Mouse (Mus musculus) midbrain, embryonic 11.5 days (tissue): ENCODE results near the gene Ep400. TPM values are rescaled to one million over a fixed set of nuclear protein-coding genes. Genes with fewer than 3 reads are reported as not detected.

Experiments used
- ATAC-seq: fragments of 200-750 bp; cut with Nextera tagmentation; 2 replicates; pipeline ENCODE4 v1.8.0; 2017; ENCODE audit warnings: moderate TSS enrichment, moderate library complexity; ENCODE audit not compliant: low FRiP score
- DNase-seq: peaks from one replicate; pipeline ENCODE4 v3.0.0; 2015; ENCODE audit warnings: low spot score; ENCODE audit errors: missing footprints
- H3K27ac ChIP-seq: fragments of 300-500 bp; sonication (generic); 2 replicates; pipeline ENCODE4 v1.5.1; 2014; ENCODE audit warnings: low read depth, low read length
- H3K27me3 ChIP-seq: fragments of 300-500 bp; sonication (generic); 2 replicates; pipeline ENCODE4 v1.6.1; 2014; ENCODE audit warnings: mild to moderate bottlenecking, low read length, moderate library complexity, mixed read lengths; ENCODE audit not compliant: control insufficient read depth, insufficient read depth
- H3K36me3 ChIP-seq: fragments of 300-500 bp; sonication (generic); 2 replicates; pipeline ENCODE4 v1.6.1; 2014; ENCODE audit warnings: mild to moderate bottlenecking, low read length, moderate library complexity, mixed read lengths; ENCODE audit not compliant: control insufficient read depth, insufficient read depth
- H3K4me1 ChIP-seq: fragments of 300-500 bp; sonication (generic); 2 replicates; pipeline ENCODE4 v1.6.1; 2014; ENCODE audit warnings: low read length; ENCODE audit not compliant: control insufficient read depth, insufficient read depth
- H3K4me2 ChIP-seq: fragments of 300-500 bp; sonication (generic); 2 replicates; pipeline ENCODE4 v1.6.1; 2014; ENCODE audit warnings: mild to moderate bottlenecking, moderate library complexity
- H3K4me3 ChIP-seq: fragments of 300-500 bp; sonication (generic); 2 replicates; pipeline ENCODE4 v1.5.1; 2014; ENCODE audit warnings: low read depth, low read length
- H3K9ac ChIP-seq: fragments of 300-500 bp; sonication (generic); 2 replicates; pipeline ENCODE4 v1.6.1; 2014; ENCODE audit warnings: low read length
- H3K9me3 ChIP-seq: fragments of 300-500 bp; sonication (generic); 2 replicates; pipeline ENCODE4 v1.6.1; 2016; ENCODE audit warnings: low read length; ENCODE audit not compliant: control insufficient read depth
- WGBS: fragments of 180-500 bp; shearing (Covaris S2); extraction: QIAGEN DNeasy Blood & Tissue Kit; methylation state at CpG from one replicate; pipeline ENCODE4 v1.1.7; 2014; 5-methylcytosine and 5-hydroxymethylcytosine counted together
- polyA plus RNA-seq: library from polyadenylated mRNA; unstranded; fragments of >200 nt; fragmentation: Nextera tagmentation; extraction: Ambion mirVana; gene quantifications from 2 replicates; pipeline ENCODE4 v1.2.1, GENCODE M21; 2014

The Ep400 gene
- polyA plus RNA-seq, 1 experiment from 2014 or later, result 40.0 TPM

DNA sequence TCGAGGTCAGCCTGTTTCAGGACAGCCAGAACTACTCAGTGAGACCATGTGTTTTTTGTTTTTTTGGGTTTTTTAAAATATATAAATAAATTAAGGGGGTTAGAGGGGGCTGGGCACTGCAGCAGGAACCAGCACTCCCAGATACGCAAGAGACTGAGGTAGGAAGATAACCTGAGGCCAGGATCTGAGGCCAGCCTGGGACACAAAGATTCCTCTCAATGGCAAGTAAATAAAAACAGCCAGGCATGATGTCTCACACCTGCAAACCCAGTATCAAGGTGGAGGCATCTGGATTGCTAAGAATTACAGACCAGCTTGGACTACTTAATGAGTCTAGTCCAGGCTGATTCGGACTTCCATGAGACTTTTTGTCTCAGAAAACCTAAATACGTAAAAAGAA is 1.2 kb downstream of the Ep400 start:
- Histone ChIP-seq H3K4me2 (peak overlapping the region; percentile 81), H3K36me3 (peaks cover 8% of the 10 kb centered on the region; the same call in 1 of the 2 replicates), H3K9me3 (no peaks in the 10 kb centered on the region), H3K27me3 (no peaks in the 10 kb centered on the region), H3K4me1 (peaks cover 8% of the 10 kb centered on the region), H3K4me3 (peak overlapping the region; percentile 96), H3K27ac (no peak overlapping the region), H3K9ac (peak overlapping the region; percentile 94)
- WGBS, result 65% methylated on average over 4 of the region's 4 CpGs
- DNase-seq, result no peak
- ATAC-seq, result no peak

DNA sequence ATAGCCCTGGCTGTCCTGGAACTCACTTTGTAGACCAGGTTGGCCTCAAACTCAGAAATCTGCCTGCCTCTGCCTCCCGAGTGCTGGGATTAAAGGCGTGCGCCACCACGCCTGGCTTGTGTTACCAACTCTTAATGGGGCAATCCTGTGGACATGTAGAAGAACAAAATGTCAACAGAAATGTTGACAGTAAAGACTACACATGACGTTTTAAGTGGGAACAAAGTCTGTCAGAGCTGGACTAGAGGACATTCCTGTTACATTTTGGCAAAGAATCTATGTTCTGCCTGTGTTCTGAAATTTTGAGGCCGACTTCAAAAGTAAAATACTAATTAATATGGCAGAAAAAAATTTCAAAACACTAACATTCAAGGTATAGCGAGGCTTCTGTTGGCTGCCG is 6.6 kb downstream of the Ep400 start:
- Histone ChIP-seq H3K27ac (no peak overlapping the region), H3K9ac (no peak overlapping the region), H3K27me3 (no peaks in the 10 kb centered on the region), H3K4me1 (peaks cover 2% of the 10 kb centered on the region; the same call in 1 of the 2 replicates), H3K36me3 (no peaks in the 10 kb centered on the region), H3K4me2 (no peak overlapping the region), H3K4me3 (no peak overlapping the region), H3K9me3 (no peaks in the 10 kb centered on the region)
- 96% methylated on average over 8 of the region's 8 CpGs for WGBS
- no peak for ATAC-seq
- DNase-seq, result no peak

DNA sequence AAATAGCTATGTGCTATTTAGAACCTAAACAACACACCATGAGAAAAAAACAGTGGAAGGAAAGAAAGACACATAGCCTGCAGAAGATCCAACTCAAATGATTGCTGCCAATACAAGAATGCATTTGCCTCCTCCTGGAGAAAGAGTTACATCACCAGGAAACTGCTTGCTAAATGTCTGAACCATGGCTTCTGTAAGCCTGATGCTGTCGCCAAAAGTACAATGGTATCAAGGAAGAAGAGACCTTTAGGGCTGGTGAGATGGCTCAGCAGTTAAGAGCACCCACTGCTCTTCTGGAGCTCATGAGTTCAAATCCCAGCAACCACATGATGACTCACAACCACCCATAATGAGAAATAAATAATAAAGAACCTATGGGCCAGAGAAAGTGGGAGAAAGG is 25.5 kb downstream of the Ep400 start:
- ATAC-seq (no peak), DNase-seq (no peak)
- Histone ChIP-seq H3K36me3 (no peaks in the 10 kb centered on the region), H3K9ac (no peak overlapping the region), H3K4me1 (no peaks in the 10 kb centered on the region), H3K27ac (no peak overlapping the region), H3K4me3 (no peak overlapping the region), H3K4me2 (no peak overlapping the region), H3K9me3 (no peaks in the 10 kb centered on the region), H3K27me3 (no peaks in the 10 kb centered on the region)
- WGBS, result 89% methylated on average over 1 of the region's 1 CpGs

DNA sequence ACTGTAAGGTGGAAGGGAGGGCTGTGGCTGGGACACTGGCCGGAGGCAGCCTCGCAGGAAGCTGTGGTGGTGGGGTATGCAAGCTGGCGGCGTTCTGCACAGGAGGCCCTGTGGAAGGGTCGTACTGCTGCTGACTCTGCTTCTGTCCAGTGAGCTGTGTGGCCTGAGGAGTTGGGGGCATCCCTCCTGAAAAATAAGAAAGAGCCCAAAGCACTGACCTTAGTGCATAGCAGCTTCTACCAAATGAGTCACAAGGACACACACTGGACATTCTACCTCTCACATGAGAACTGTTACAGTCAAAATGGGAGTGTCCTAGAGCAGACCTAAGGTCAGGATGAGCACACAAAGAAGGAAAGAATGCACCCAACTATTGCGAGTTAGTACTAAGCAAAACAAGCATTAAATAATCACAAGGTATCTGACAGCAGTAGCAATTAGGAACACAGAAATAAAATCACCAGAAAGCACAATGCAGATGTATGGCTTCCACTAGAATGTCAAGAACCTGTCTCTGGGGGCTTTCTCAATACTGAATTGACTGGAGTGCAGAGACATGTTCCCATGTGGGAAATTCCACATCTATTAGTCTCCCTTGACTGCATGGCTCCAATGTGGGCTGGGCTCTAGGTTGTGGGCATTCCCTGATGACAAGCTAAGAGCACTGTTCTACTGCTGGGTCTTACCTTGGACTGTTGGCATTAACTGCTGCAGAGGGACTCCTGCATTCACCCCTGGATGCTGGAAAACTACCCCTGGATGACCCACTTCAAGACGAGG is 30.8 kb downstream of the Ep400 start:
- H3K4me1 ChIP-seq, result no peaks in the 10 kb centered on the region
- no peaks in the 10 kb centered on the region for H3K27me3 ChIP-seq
- 89% methylated on average over 7 of the region's 7 CpGs for WGBS
- peaks cover 11% of the 10 kb centered on the region for H3K36me3 ChIP-seq
- no peak for ATAC-seq
- DNase-seq, result no peak
- no peak overlapping the region for H3K4me3 ChIP-seq
- H3K27ac ChIP-seq, result no peak overlapping the region
- H3K9ac ChIP-seq, result no peak overlapping the region
- H3K9me3 ChIP-seq, result no peaks in the 10 kb centered on the region
- no peak overlapping the region for H3K4me2 ChIP-seq

DNA sequence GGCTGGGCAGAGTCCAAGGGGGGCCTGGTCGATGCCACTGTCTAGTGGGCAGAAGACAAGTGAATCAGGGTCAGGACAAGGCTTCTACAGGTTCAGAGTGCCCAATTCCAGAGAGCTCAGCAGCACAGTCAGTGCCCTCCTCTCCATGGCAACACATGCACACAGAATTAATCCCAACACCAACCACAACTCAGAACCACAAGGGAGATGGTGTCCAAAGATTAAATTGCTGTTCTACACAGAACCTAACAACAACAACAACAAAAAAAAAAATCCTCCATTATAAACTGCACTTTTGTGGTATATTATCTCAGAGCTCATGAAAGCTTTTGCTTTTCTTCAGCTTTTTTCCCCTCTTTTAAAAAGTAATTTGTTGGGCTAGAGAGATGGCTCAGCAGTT is 34.9 kb downstream of the Ep400 start:
- DNase-seq (no peak), ATAC-seq (no peak)
- Histone ChIP-seq H3K36me3 (peaks cover 26% of the 10 kb centered on the region), H3K9me3 (no peaks in the 10 kb centered on the region), H3K9ac (no peak overlapping the region), H3K4me2 (no peak overlapping the region), H3K4me3 (no peak overlapping the region), H3K4me1 (no peaks in the 10 kb centered on the region), H3K27ac (no peak overlapping the region), H3K27me3 (no peaks in the 10 kb centered on the region)
- 100% methylated on average over 1 of the region's 1 CpGs for WGBS

DNA sequence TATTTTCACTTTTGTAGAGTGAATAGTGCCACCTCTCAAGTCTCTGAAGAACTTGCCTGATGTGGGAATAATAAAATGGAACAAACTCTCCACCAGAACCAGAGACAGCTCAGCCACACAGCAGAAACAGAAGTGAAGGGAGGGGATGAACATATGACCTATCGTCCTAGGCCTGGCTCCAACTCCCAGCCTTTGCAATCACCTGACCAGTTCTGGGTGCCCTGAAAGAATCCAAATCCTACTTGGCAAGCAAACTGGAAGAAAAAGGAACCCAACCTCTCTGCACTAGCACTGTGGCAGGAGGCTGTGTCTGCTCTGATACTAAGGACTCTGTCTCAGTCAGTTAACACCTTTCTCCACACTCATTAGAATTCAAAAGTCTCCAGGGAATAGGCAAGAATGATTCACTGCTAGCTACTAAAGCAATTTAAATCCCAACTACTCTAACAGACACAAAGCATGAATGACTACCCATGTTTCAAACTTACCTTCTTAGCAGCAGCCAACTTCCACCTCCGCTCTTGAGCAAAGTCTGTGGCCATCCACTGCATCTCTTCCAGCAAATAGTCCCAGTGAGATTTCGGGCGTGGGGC is 37.2 kb downstream of the Ep400 start:
- ATAC-seq, result no peak
- no peak for DNase-seq
- no peak overlapping the region for H3K4me3 ChIP-seq
- H3K9me3 ChIP-seq, result no peaks in the 10 kb centered on the region
- no peak overlapping the region for H3K27ac ChIP-seq
- no peak overlapping the region for H3K9ac ChIP-seq
- no peaks in the 10 kb centered on the region for H3K27me3 ChIP-seq
- H3K36me3 ChIP-seq, result peaks cover 20% of the 10 kb centered on the region
- 98% methylated on average over 4 of the region's 4 CpGs for WGBS
- H3K4me1 ChIP-seq, result no peaks in the 10 kb centered on the region
- no peak overlapping the region for H3K4me2 ChIP-seq

DNA sequence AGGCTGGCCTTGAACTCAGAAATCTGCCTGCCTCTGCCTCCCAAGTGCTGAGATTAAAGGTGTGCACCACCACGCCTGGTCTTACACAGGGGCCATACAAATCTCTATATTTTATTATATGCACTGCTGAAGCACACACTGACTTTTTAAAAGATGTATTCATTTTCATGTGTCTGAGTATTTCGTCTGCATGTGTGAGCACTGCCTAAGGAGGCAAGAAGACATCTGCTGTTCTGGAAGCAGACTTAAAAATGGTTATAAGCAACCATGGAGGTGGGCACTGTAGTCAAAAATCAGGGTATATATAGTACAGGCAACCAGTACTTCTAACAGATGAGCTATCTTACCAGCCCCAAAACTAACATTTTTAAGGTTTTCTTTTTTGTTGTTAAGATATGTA is 39.3 kb downstream of the Ep400 start:
- DNase-seq (no peak), ATAC-seq (no peak)
- Histone ChIP-seq H3K4me3 (no peak overlapping the region), H3K9ac (no peak overlapping the region), H3K27me3 (no peaks in the 10 kb centered on the region), H3K4me2 (no peak overlapping the region), H3K27ac (no peak overlapping the region), H3K4me1 (no peaks in the 10 kb centered on the region), H3K9me3 (no peaks in the 10 kb centered on the region), H3K36me3 (peaks cover 15% of the 10 kb centered on the region; the same call in 1 of the 2 replicates)
- WGBS, result 92% methylated on average over 2 of the region's 2 CpGs

DNA sequence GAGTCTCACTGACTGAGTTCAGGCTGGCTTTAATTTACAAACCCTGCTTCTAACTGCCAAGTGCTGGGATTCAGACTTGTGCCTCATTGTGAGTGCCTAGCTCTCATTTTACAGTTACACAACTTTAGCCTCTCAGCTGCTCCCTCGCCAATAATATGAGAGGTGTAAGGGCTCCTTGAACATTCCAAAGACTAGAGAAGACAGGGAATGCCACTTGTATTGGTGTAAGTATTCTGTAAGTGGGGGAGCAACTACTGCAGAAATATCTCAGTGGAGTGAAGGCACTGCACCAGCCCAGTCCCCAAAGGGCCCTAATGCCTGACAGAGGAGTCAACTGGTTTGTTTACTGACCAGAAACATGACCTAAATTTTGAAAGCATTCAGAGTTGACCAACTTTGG is 42.7 kb downstream of the Ep400 start:
- no peak overlapping the region for H3K4me3 ChIP-seq
- no peaks in the 10 kb centered on the region for H3K4me1 ChIP-seq
- no peaks in the 10 kb centered on the region for H3K27me3 ChIP-seq
- H3K9ac ChIP-seq, result no peak overlapping the region
- DNase-seq (no peak), ATAC-seq (no peak)
- no peak overlapping the region for H3K4me2 ChIP-seq
- no peak overlapping the region for H3K27ac ChIP-seq
- WGBS, result 92% methylated on average over 1 of the region's 1 CpGs
- no peaks in the 10 kb centered on the region for H3K9me3 ChIP-seq
- peaks cover 22% of the 10 kb centered on the region for H3K36me3 ChIP-seq

DNA sequence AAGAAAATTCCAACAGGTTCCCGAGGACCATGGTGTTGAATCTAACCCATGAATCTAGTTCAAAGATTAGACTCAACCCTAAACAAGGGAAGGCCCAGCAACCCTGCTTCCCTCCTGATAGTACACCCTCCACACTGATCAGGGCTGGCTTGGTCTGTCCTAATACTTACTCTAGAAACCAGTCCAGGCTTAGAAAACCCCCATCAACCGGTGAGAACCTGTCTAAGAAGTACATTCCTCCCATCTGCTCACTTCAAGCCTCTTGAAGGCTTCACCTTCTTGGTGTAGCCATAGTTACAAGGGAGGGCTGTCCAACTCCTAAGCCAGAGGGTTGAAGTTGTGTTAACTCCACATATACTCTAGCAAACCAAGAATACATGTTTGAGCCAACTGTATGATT is 47.0 kb downstream of the Ep400 start:
- Histone ChIP-seq H3K27ac (no peak overlapping the region), H3K9me3 (no peaks in the 10 kb centered on the region), H3K4me3 (no peak overlapping the region), H3K4me1 (no peaks in the 10 kb centered on the region), H3K9ac (no peak overlapping the region), H3K27me3 (no peaks in the 10 kb centered on the region), H3K4me2 (no peak overlapping the region), H3K36me3 (peaks cover 18% of the 10 kb centered on the region)
- ATAC-seq (no peak), DNase-seq (no peak)
- 92% methylated on average over 2 of the region's 2 CpGs for WGBS
